Mouse (Mus musculus) heart, postnatal 14 days (tissue): ENCODE results near the gene Tmem86a. TPM values are rescaled to one million over a fixed set of nuclear protein-coding genes. Genes with fewer than 3 reads are reported as not detected.
"Not testable (repeated sequence)": the region's sequence is repeated elsewhere in the genome, so short reads cannot be mapped to it uniquely, and the experiment has no call there.

ENCODE experiments used
- DNase-seq, 2 experiments: peaks; one replicate each; pipeline ENCODE4 v3.0.0; 2021 to 2022
- intact Hi-C: fragments of 180-260 bp; cut with DNase I; formaldehyde crosslinking; loops from one replicate; pipeline ENCODE4 v1.15.1; 2025
- total RNA-seq, 2 experiments: library from RNA; stranded (reverse); gene quantifications; 2 replicates each; pipeline ENCODE4 v1.2.3; 2021

The Tmem86a gene
- total RNA-seq, 2 experiments from 2014 or later: 26.4 to 31.0 TPM

GRCm38 (mm10) chr7:47024454-47024853 is 25.9 kb upstream of the Tmem86a start:
- DNase-seq: no peak
- intact Hi-C loops: no loop called here

- intact Hi-C loops: no loop called here
- no peak for DNase-seq
Measured at GRCm38 (mm10) chr7:47025429-47025828, 25.0 kb upstream of the Tmem86a start.

DNA sequence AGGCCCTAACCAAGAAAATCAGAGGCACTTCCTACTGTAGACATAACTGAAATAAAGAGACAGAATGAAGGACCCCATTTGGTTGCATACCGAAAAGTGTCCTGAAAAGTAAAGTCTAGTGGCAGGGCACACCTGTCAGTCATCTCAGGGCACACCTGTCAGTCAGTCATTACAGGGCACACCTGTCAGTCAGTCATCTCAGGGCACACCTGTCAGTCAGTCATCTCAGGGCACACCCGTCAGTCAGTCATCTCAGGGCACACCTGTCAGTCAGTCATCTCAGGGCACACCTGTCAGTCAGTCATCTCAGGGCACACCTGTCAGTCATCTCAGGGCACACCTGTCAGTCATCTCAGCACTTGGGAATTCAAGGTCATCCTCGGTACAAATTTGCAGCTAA is 23.5 kb upstream of the Tmem86a start:
- DNase-seq, intact Hi-C loops: not testable (repeated sequence)

DNA sequence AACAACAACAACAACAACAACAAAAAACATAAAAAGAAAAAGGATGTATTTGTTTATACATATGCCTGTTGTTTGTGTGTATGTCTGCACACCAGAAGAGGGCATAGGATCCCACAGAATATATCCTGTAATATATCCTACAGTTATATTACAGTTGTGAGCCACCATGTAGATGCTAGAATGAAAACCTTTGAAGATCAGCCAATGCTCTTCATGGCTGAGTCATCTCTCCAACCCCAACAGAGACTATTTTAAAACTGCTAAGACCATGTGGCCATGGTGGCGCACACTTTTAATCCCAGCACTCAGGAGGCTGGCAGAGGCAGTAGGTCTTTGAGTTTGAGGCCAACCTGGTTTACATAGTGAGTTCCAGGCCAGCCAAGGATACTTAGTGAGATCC is 22.9 kb upstream of the Tmem86a start:
- no peak for DNase-seq
- intact Hi-C loops: no loop called here

DNA sequence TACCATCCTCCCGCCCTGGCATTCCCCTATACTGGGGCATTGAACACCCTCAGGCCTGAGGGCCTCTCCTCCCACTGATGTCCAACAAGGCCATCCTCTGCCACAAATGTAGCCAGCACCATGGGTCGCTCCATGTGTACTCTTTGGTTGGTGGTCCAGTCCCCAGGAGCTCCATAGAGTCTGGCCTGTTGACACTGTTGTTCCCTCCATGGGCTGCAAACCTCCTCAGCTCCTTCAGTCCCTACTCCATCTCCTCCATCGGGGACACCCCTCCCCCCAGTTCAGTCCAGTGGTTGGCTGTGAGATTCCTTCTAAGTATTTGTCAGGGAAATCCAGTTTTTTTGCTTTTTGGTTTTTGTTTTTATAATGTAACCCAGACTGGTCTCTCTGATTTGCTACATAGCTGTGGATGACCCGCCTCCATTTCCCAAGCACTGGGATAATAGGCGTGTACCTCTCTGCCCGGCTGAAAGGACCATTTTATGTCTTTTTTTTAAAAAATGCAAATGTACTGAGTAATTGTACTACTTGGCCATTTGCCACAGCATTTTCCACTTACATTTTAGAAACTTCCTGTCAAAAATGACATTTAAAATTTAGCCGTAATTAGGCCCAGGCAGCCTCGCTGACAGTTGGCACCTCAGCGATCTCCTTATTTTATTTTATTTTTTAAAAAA is 19.7 kb upstream of the Tmem86a start:
- intact Hi-C loops: no loop called here
- DNase-seq: no peak

GRCm38 (mm10) chr7:47031371-47031770 is 19.0 kb upstream of the Tmem86a start:
- intact Hi-C loops: no loop called here
- DNase-seq: no peak

- DNase-seq: no peak
- intact Hi-C loops: no loop called here
Measured at GRCm38 (mm10) chr7:47034785-47035384, 15.5 kb upstream of the Tmem86a start.

DNA sequence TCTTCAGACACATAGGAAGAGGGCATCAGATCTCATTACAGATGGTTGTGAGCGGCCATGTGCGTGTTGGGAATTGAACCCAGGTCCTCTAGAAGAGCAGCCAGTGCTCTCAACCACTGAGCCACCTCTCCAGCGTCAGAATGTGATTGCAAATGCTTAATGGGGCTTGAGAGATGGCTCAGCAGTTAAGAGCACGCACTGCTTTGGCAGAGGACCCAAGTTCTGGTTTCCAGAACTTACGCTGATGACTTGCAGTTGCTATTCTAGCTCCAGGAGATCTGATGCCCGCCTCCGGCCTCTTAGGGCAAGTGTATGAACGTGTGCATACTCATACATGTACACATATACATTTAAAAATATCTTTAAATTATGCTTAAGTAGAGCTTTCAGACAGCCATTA is 15.0 kb upstream of the Tmem86a start:
- DNase-seq: no peak
- intact Hi-C loops: no loop called here

DNA sequence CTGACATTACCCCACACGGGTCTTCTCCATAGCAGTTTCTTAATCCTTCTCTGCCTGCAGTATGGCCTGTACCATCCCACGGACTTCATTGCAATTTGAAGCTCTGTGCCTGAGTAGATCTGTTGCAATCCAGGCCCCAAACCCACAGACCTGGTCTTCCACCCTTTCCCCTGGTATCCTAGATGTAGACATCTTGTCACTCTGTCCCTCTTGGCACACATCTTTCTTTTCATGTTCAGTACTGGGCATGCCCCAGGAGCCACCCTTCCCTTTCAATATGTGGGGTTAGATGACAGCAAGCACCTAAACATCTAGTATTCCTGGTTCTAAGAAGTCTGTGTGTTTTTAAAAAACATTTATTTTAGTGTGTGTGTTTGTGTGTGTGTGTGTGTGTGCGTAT is 8.7 kb upstream of the Tmem86a start:
- no peak for DNase-seq
- intact Hi-C loops: loop anchor here (5.0 kb wide), 1 partner anchor 36 kb away; no protein-coding TSS in a partner anchor

DNA sequence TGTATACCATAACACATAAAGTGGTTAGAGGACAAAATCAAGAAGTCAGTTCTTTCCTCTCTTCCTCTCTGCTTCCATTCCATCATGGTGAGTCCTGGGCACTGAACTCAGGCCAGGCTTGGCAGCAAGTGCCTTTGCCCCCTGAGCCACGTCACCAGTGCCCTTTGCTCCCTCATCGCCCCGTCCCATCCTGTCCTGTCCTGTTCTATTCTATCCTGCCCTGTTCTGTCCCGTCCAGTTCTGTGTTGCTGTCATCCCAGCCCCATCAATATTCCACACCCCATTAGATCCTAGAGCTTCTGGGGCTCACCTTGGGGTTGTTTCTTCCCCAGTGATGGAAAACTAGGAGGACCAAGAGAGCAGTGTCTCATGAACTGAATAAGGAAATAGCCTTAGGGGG is 8.3 kb upstream of the Tmem86a start:
- intact Hi-C loops: loop anchor here (5.0 kb wide), 1 partner anchor 35 kb away; no protein-coding TSS in a partner anchor
- no peak for DNase-seq

DNA sequence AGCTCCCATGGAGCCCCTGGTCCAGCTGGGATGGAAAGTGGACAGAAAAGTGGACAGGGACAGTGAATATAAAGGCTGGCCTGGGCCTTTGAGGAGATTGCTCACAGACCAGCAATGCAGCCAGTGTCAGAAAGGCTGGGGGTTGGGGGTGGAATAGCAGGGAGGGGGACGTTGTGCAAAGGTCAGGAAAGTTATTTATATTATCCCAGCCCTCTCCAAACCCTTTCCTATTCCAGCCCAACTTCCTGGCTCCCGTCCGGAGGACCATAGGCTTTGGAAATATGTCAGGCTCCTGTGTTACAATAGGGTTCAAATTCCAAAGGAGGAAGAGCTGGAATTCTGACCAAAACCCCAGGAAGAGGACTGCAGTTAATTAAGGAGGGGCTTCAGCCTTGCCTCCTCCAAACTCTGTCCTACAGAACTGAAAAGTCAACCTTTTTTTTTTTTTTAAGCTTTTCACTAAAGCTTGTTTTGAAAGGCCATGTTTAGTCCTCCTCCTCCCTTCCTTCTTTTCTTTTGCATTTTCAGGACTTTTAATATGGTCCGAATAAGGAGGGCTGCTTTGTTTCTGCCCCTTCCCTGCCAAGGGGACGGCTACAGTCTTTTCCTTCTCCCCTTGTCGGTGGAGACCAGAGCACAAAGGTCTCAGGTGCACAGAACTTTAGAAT is 7.4 kb upstream of the Tmem86a start:
- intact Hi-C loops: loop anchor here (5.0 kb wide), 1 partner anchor 34 kb away; no protein-coding TSS in a partner anchor
- peak in 1 of 2 experiments; percentile 34 for DNase-seq

GRCm38 (mm10) chr7:47050766-47051165 is 365 bp downstream of the Tmem86a start:
- intact Hi-C loops: no loop called here
- DNase-seq: peak; percentile 61 to 67

DNA sequence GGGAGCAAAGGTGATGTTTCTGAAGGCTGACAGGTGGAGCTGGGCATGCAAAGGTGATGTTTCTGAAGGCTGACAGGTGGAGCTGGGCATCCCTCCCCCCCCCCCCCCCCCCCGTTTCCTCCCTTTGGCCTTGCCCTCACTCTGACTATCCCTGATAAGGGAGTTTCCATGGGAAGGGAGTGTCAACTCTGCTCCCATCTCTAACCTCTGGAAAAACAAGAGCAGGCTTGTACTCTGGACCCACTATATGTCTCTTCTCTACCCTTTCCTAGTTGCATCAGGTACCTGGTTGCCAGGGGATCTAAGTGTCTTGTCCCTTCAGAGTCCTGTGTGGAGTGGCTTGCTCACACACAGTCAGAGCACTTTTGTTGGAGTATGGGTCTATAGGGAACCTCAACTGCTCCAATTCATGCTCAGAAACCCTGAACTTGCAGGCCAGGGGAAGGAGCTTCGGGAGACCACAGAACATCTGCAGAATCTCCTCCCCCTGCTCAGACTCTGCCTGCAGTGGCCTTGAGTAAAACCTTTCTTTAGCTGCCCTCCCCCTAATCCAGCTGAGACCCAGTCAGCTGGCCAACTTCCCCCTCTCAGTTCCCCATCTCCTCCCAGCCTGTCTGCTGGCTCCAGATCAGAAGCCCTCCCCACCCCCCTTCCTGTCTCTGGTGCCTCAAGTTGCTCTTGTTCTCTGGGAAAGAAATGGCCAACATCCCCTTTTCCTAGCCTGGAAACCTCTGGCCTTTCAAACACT is 1.2 kb downstream of the Tmem86a start:
- intact Hi-C loops: loop anchor here (2.0 kb wide), 1 partner anchor 29 kb away; no protein-coding TSS in a partner anchor
- peak; percentile 72 to 76 for DNase-seq

DNA sequence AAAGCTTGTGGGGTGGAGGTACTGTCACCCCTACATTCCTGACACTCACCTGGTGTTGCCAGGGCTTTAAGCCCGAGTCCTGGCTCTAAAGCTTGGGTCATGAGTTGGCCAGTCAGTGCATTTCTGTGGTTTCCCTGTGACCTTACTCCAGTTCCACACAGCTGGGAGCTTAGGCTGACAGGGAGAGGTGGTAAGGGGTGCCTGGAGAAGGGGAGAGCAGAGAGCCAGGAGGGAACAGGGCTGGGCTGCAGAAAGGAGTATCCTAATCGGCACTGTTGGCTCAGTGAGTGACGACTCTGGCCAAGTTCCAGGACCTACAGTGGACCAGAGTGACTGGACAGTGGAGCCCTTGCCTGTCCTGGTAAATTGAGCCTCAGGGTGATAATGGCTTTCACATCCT is 1.9 kb downstream of the Tmem86a start:
- DNase-seq: peak; percentile 76 to 78
- intact Hi-C loops: loop anchor here (2.0 kb wide), 1 partner anchor 29 kb away; no protein-coding TSS in a partner anchor

DNA sequence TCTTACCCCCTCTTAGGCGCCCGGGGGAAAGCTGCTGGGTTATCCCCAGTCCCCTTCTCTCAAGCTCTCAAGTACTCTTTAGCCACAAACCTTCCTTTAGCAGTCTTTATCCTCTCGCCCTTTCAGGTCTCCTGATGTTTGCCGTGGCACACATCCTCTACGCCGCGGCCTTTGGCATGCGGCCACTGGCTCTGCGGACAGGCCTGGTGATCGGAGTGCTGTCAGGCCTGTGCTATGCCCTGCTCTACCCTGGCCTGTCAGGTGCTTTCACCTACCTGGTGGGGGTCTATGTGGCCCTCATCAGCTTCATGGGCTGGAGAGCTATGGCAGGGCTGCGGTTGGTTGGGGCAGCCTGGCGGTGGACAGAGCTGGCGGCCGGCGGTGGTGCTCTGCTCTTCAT is 2.9 kb downstream of the Tmem86a start:
- intact Hi-C loops: loop anchor here (2.0 kb wide), 1 partner anchor 30 kb away; no protein-coding TSS in a partner anchor
- DNase-seq: peak; percentile 57 to 58

GRCm38 (mm10) chr7:47054666-47055065 is 4.3 kb downstream of the Tmem86a start:
- intact Hi-C loops: no loop called here
- peak; percentile 72 to 79 for DNase-seq

GRCm38 (mm10) chr7:47055744-47056143 is 5.3 kb downstream of the Tmem86a start:
- intact Hi-C loops: no loop called here
- no peak for DNase-seq

GRCm38 (mm10) chr7:47056273-47056672 is 5.9 kb downstream of the Tmem86a start:
- intact Hi-C loops: no loop called here
- DNase-seq: no peak

GRCm38 (mm10) chr7:47059339-47059738 is 8.9 kb downstream of the Tmem86a start:
- intact Hi-C loops: no loop called here
- no peak for DNase-seq

DNA sequence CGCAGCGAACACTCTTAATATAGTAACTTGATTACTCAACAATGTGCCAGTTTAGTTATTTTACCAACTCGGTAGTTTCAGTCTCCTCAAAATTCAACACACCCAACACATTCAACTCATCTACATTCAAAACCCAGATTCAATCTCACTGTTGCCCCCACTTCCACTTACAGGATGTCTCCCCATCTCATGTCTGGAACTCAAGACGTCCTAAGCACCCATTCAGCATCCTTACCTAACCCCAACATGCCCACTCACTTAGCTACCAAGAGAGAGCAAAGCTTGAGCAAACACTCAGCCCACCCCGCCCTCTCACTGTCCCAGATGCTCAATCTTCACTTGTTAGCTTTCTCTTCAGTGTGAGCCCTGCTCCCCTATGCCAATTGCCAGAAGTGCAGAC is 11.2 kb downstream of the Tmem86a start:
- DNase-seq: no peak
- intact Hi-C loops: no loop called here

DNA sequence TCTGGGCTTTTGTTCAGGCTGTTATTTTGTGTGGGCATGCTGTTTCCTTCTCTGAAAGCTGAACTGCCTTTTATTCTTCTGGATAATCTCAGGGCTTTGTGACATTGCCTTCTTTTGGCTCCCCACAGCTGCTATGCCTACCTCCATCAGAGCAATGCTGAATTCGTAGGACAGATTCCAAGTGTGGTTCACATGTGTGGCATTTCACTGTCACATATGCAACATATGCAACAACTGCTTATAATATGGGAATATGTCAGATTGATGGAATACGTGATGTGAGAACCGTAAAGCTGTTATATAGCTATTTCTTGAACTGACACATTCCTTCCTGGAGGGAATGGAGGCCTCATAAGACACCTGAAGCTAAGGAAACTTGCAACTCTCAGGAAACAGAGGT is 16.5 kb downstream of the Tmem86a start:
- DNase-seq: no peak
- intact Hi-C loops: no loop called here
